Mouse (Mus musculus) midbrain, embryonic 14.5 days (tissue): Measurements from ENCODE around the gene Spata6. TPM values are rescaled to one million over a fixed set of nuclear protein-coding genes. Genes with fewer than 3 reads are reported as not detected.
A peak's percentile ranks its signal among the peaks of the same experiment; 100 is the strongest.

Source experiments
- ATAC-seq: fragments of 200-750 bp; cut with Nextera tagmentation; 2 replicates; pipeline ENCODE4 v1.8.0; 2017; ENCODE audit warnings: moderate number of reproducible peaks, moderate library complexity; ENCODE audit not compliant: low FRiP score, low TSS enrichment
- DNase-seq: peaks from one replicate; pipeline ENCODE4 v3.0.0-alpha.2; 2015
- H3K27ac ChIP-seq: fragments of 300-500 bp; sonication (generic); replicated peaks from 2 replicates; pipeline ENCODE4 v1.5.1; 2014; ENCODE audit warnings: mild to moderate bottlenecking, low read depth, low read length, moderate library complexity
- H3K27me3 ChIP-seq: fragments of 300-500 bp; sonication (generic); 2 replicates; pipeline ENCODE4 v1.6.1; 2014; ENCODE audit warnings: low read length, control low read depth, mixed read lengths; ENCODE audit not compliant: control insufficient read depth, insufficient read depth
- H3K36me3 ChIP-seq: fragments of 300-500 bp; sonication (generic); 2 replicates; pipeline ENCODE4 v1.6.1; 2014; ENCODE audit warnings: low read length, control low read depth; ENCODE audit not compliant: control insufficient read depth, insufficient read depth
- H3K4me1 ChIP-seq: fragments of 300-500 bp; sonication (generic); 2 replicates; pipeline ENCODE4 v1.6.1; 2014; ENCODE audit warnings: mild to moderate bottlenecking, antibody characterized with exemption, low read length, control low read depth; ENCODE audit not compliant: control insufficient read depth, insufficient read depth
- H3K4me2 ChIP-seq: fragments of 300-500 bp; sonication (generic); 2 replicates; pipeline ENCODE4 v1.6.1; 2014; ENCODE audit warnings: mild to moderate bottlenecking, low read length, moderate library complexity
- H3K4me3 ChIP-seq: fragments of 300-500 bp; sonication (generic); replicated peaks from 2 replicates; pipeline ENCODE4 v1.5.1; 2014; ENCODE audit warnings: low read depth, low read length
- H3K9ac ChIP-seq: fragments of 300-500 bp; sonication (generic); replicated peaks from 2 replicates; pipeline ENCODE4 v1.6.1; 2014; ENCODE audit warnings: mild to moderate bottlenecking, low read length, moderate library complexity
- H3K9me3 ChIP-seq: fragments of 300-500 bp; sonication (generic); 2 replicates; pipeline ENCODE4 v1.6.1; 2016; ENCODE audit warnings: low read length, control low read depth, mixed read lengths; ENCODE audit not compliant: control insufficient read depth
- WGBS: fragments of 180-500 bp; shearing (Covaris S2); extraction: QIAGEN DNeasy Blood & Tissue Kit; methylation state at CpG from one replicate; pipeline ENCODE4 v1.1.7; 2014; 5-methylcytosine and 5-hydroxymethylcytosine counted together
- polyA plus RNA-seq: library from polyadenylated mRNA; unstranded; fragments of >200 nt; fragmentation: Nextera tagmentation; extraction: Ambion mirVana; gene quantifications from 2 replicates; pipeline ENCODE4 v1.2.1, GENCODE M21; 2014

Gene Spata6
- polyA plus RNA-seq, 1 experiment from 2014 or later = 17.3 TPM

- Histone ChIP-seq H3K9ac (no peak overlapping the region), H3K4me1 (peaks cover 8% of the 10 kb centered on the region; the same call in 1 of the 2 replicates), H3K27ac (no peak overlapping the region), H3K27me3 (no peaks in the 10 kb centered on the region), H3K36me3 (no peaks in the 10 kb centered on the region), H3K4me3 (peak overlapping the region; percentile 72; the same call in 1 of the 2 replicates), H3K4me2 (peak overlapping the region; percentile 79), H3K9me3 (no peaks in the 10 kb centered on the region)
- peak; percentile 47 for DNase-seq
- 0 out of 2 replicates have a peak, but pooled peaks have one; percentile 5 for ATAC-seq
- WGBS = 22% methylated on average over 4 of the region's 4 CpGs
Measured at GRCm38 (mm10) chr4:111721121-111721840, 1.5 kb downstream of the Spata6 start.

GRCm38 (mm10) chr4:111737551-111737950 lies 17.8 kb downstream of the Spata6 start:
- ATAC-seq = no peak

GRCm38 (mm10) chr4:111780533-111780932 lies 60.7 kb downstream of the Spata6 start:
- Histone ChIP-seq H3K4me3 (no peak overlapping the region), H3K4me2 (no peak overlapping the region), H3K9ac (no peak overlapping the region), H3K9me3 (no peaks in the 10 kb centered on the region), H3K27me3 (no peaks in the 10 kb centered on the region), H3K27ac (no peak overlapping the region), H3K4me1 (no peaks in the 10 kb centered on the region), H3K36me3 (no peaks in the 10 kb centered on the region)
- 11% methylated on average over 4 of the region's 4 CpGs for WGBS
- ATAC-seq = 0 out of 2 replicates have a peak, but pooled peaks have one; percentile 11
- peak; percentile 29 for DNase-seq

More at GRCm38 (mm10) chr4:111737551-111737950, 17.8 kb downstream of the Spata6 start:
- Histone ChIP-seq H3K4me1 (no peaks in the 10 kb centered on the region), H3K4me2 (no peak overlapping the region), H3K36me3 (no peaks in the 10 kb centered on the region), H3K27ac (no peak overlapping the region), H3K9ac (no peak overlapping the region), H3K9me3 (no peaks in the 10 kb centered on the region), H3K27me3 (no peaks in the 10 kb centered on the region), H3K4me3 (no peak overlapping the region)
- no peak for DNase-seq
- 97% methylated on average over 1 of the region's 1 CpGs for WGBS

- DNase-seq = no peak
- no peak overlapping the region for H3K4me2 ChIP-seq
- no peak overlapping the region for H3K9ac ChIP-seq
- H3K4me3 ChIP-seq = no peak overlapping the region
- H3K27ac ChIP-seq = no peak overlapping the region
- 99% methylated on average over 3 of the region's 3 CpGs for WGBS
- no peaks in the 10 kb centered on the region for H3K4me1 ChIP-seq
- H3K36me3 ChIP-seq = no peaks in the 10 kb centered on the region
- H3K27me3 ChIP-seq = no peaks in the 10 kb centered on the region
- no peak for ATAC-seq
- no peaks in the 10 kb centered on the region for H3K9me3 ChIP-seq
Measured at GRCm38 (mm10) chr4:111799892-111800291, 80.1 kb downstream of the Spata6 start.

- H3K27ac ChIP-seq = no peak overlapping the region
- no peaks in the 10 kb centered on the region for H3K27me3 ChIP-seq
- WGBS = 88% methylated on average over 2 of the region's 2 CpGs
- no peak overlapping the region for H3K9ac ChIP-seq
- H3K4me1 ChIP-seq = no peaks in the 10 kb centered on the region
- no peaks in the 10 kb centered on the region for H3K36me3 ChIP-seq
- no peak overlapping the region for H3K4me3 ChIP-seq
- H3K4me2 ChIP-seq = no peak overlapping the region
- no peak for ATAC-seq
- no peaks in the 10 kb centered on the region for H3K9me3 ChIP-seq
- DNase-seq = peak; percentile 29
Measured at GRCm38 (mm10) chr4:111803164-111803563, 83.4 kb downstream of the Spata6 start.

GRCm38 (mm10) chr4:111817478-111817877 lies 97.7 kb downstream of the Spata6 start:
- Histone ChIP-seq H3K4me2 (no peak overlapping the region), H3K27ac (no peak overlapping the region), H3K36me3 (no peaks in the 10 kb centered on the region), H3K9me3 (no peaks in the 10 kb centered on the region), H3K9ac (no peak overlapping the region), H3K4me1 (no peaks in the 10 kb centered on the region), H3K27me3 (no peaks in the 10 kb centered on the region), H3K4me3 (no peak overlapping the region)
- DNase-seq (no peak), ATAC-seq (no peak)
- 82% methylated on average over 4 of the region's 4 CpGs for WGBS

- WGBS = 98% methylated on average over 6 of the region's 6 CpGs
- Histone ChIP-seq H3K4me1 (no peaks in the 10 kb centered on the region), H3K9me3 (no peaks in the 10 kb centered on the region), H3K9ac (no peak overlapping the region), H3K4me2 (no peak overlapping the region), H3K27ac (no peak overlapping the region), H3K36me3 (no peaks in the 10 kb centered on the region), H3K27me3 (no peaks in the 10 kb centered on the region), H3K4me3 (no peak overlapping the region)
- no peak for ATAC-seq
- no peak for DNase-seq
Measured at GRCm38 (mm10) chr4:111838882-111839281, 119.1 kb downstream of the Spata6 start.

GRCm38 (mm10) chr4:111852626-111853025 lies 132.8 kb downstream of the Spata6 start:
- ATAC-seq = no peak
- no peak for DNase-seq
- no peak overlapping the region for H3K9ac ChIP-seq

GRCm38 (mm10) chr4:111866701-111867100 lies 146.9 kb downstream of the Spata6 start:
- DNase-seq (no peak), ATAC-seq (no peak)
- WGBS = 91% methylated on average over 5 of the region's 5 CpGs
- Histone ChIP-seq H3K4me3 (no peak overlapping the region), H3K4me1 (no peaks in the 10 kb centered on the region), H3K27ac (no peak overlapping the region), H3K27me3 (no peaks in the 10 kb centered on the region), H3K36me3 (no peaks in the 10 kb centered on the region), H3K9ac (no peak overlapping the region), H3K4me2 (no peak overlapping the region), H3K9me3 (no peaks in the 10 kb centered on the region)

More at GRCm38 (mm10) chr4:111852626-111853025, 132.8 kb downstream of the Spata6 start:
- no peaks in the 10 kb centered on the region for H3K4me1 ChIP-seq
- H3K27me3 ChIP-seq = no peaks in the 10 kb centered on the region
- H3K9me3 ChIP-seq = no peaks in the 10 kb centered on the region
- no peak overlapping the region for H3K4me2 ChIP-seq
- no peaks in the 10 kb centered on the region for H3K36me3 ChIP-seq
- no peak overlapping the region for H3K27ac ChIP-seq
- H3K4me3 ChIP-seq = no peak overlapping the region
